Mouse (Mus musculus) left cerebral cortex, adult 8-10 months (tissue): ENCODE results near the gene Mtmr1. TPM values are rescaled to one million over a fixed set of nuclear protein-coding genes. Genes with fewer than 3 reads are reported as not detected.

Source experiments
- DNase-seq, 2 experiments: peaks; one replicate each; pipeline ENCODE4 v3.0.0; 2022; ENCODE audit warnings: low spot score in 2 of 2
- total RNA-seq, 4 experiments: library from RNA; stranded (reverse); gene quantifications; 2 replicates each; pipeline ENCODE4 v1.2.4; 2022

Gene Mtmr1
- total RNA-seq, 4 experiments from 2014 or later: 30.7 to 36.8 (median 34.5) TPM

GRCm38 (mm10) chrX:71439473-71439872, 74.9 kb downstream of the Mtmr1 start:
- no peak for DNase-seq

GRCm38 (mm10) chrX:71442916-71443315, 78.4 kb downstream of the Mtmr1 start:
- DNase-seq: no peak

GRCm38 (mm10) chrX:71456078-71456737, 91.6 kb downstream of the Mtmr1 start:
- DNase-seq: no peak

GRCm38 (mm10) chrX:71464138-71464826, 99.7 kb downstream of the Mtmr1 start:
- DNase-seq: no peak

- DNase-seq: no peak
Measured at GRCm38 (mm10) chrX:71465417-71465816, 100.9 kb downstream of the Mtmr1 start.

GRCm38 (mm10) chrX:71467491-71467890, 102.9 kb downstream of the Mtmr1 start:
- DNase-seq: no peak

Other genes starting within 250 kb of the Mtmr1 start
- 1 to 10 TPM; 8.2 to 8.9 (median 8.5) TPM for gene Mtm1, start 154.0 kb upstream of the Mtmr1 start, total RNA-seq
- 10 to 100 TPM; 69.5 to 74.9 (median 71.7) TPM for gene Cd99l2, start 128.1 kb downstream of the Mtmr1 start, total RNA-seq
- gene Hmgb3, start 191.2 kb downstream of the Mtmr1 start, total RNA-seq: 10 to 100 TPM; 33.4 to 46.0 (median 44.5) TPM